Mouse (Mus musculus) midbrain, embryonic 14.5 days (tissue): ENCODE results near the gene Slc39a8. TPM values are rescaled to one million over a fixed set of nuclear protein-coding genes. Genes with fewer than 3 reads are reported as not detected.
A peak's percentile ranks its signal among the peaks of the same experiment; 100 is the strongest.

ENCODE experiments used
- ATAC-seq: fragments of 200-750 bp; cut with Nextera tagmentation; 2 replicates; pipeline ENCODE4 v1.8.0; 2017; ENCODE audit warnings: moderate number of reproducible peaks, moderate library complexity; ENCODE audit not compliant: low FRiP score, low TSS enrichment
- DNase-seq: peaks from one replicate; pipeline ENCODE4 v3.0.0-alpha.2; 2015
- H3K27ac ChIP-seq: fragments of 300-500 bp; sonication (generic); replicated peaks from 2 replicates; pipeline ENCODE4 v1.5.1; 2014; ENCODE audit warnings: mild to moderate bottlenecking, low read depth, low read length, moderate library complexity
- H3K27me3 ChIP-seq: fragments of 300-500 bp; sonication (generic); 2 replicates; pipeline ENCODE4 v1.6.1; 2014; ENCODE audit warnings: low read length, control low read depth, mixed read lengths; ENCODE audit not compliant: control insufficient read depth, insufficient read depth
- H3K36me3 ChIP-seq: fragments of 300-500 bp; sonication (generic); 2 replicates; pipeline ENCODE4 v1.6.1; 2014; ENCODE audit warnings: low read length, control low read depth; ENCODE audit not compliant: control insufficient read depth, insufficient read depth
- H3K4me1 ChIP-seq: fragments of 300-500 bp; sonication (generic); 2 replicates; pipeline ENCODE4 v1.6.1; 2014; ENCODE audit warnings: mild to moderate bottlenecking, antibody characterized with exemption, low read length, control low read depth; ENCODE audit not compliant: control insufficient read depth, insufficient read depth
- H3K4me2 ChIP-seq: fragments of 300-500 bp; sonication (generic); 2 replicates; pipeline ENCODE4 v1.6.1; 2014; ENCODE audit warnings: mild to moderate bottlenecking, low read length, moderate library complexity
- H3K4me3 ChIP-seq: fragments of 300-500 bp; sonication (generic); replicated peaks from 2 replicates; pipeline ENCODE4 v1.5.1; 2014; ENCODE audit warnings: low read depth, low read length
- H3K9ac ChIP-seq: fragments of 300-500 bp; sonication (generic); replicated peaks from 2 replicates; pipeline ENCODE4 v1.6.1; 2014; ENCODE audit warnings: mild to moderate bottlenecking, low read length, moderate library complexity
- H3K9me3 ChIP-seq: fragments of 300-500 bp; sonication (generic); 2 replicates; pipeline ENCODE4 v1.6.1; 2016; ENCODE audit warnings: low read length, control low read depth, mixed read lengths; ENCODE audit not compliant: control insufficient read depth
- whole genome bisulfite sequencing: fragments of 180-500 bp; shearing (Covaris S2); extraction: QIAGEN DNeasy Blood & Tissue Kit; methylation state at CpG from one replicate; pipeline ENCODE4 v1.1.7; 2014; 5-methylcytosine and 5-hydroxymethylcytosine counted together
- polyA plus RNA-seq: library from polyadenylated mRNA; unstranded; fragments of >200 nt; fragmentation: Nextera tagmentation; extraction: Ambion mirVana; gene quantifications from 2 replicates; pipeline ENCODE4 v1.2.1, GENCODE M21; 2014

Gene Slc39a8
- polyA plus RNA-seq, 1 experiment from 2014 or later, result 12.3 TPM

GRCm38 (mm10) chr3:135878048-135878447 is 53.0 kb downstream of the Slc39a8 start:
- H3K9me3 ChIP-seq, result no peaks in the 10 kb centered on the region
- no peaks in the 10 kb centered on the region for H3K4me1 ChIP-seq
- H3K36me3 ChIP-seq, result no peaks in the 10 kb centered on the region
- no peak overlapping the region for H3K27ac ChIP-seq
- 91% methylated on average over 6 of the region's 6 CpGs for WGBS
- DNase-seq (no peak), ATAC-seq (no peak)
- no peak overlapping the region for H3K4me2 ChIP-seq
- no peak overlapping the region for H3K4me3 ChIP-seq
- H3K9ac ChIP-seq, result no peak overlapping the region
- H3K27me3 ChIP-seq, result no peaks in the 10 kb centered on the region

- Histone ChIP-seq H3K4me2 (no peak overlapping the region), H3K4me3 (no peak overlapping the region), H3K9me3 (no peaks in the 10 kb centered on the region), H3K36me3 (no peaks in the 10 kb centered on the region), H3K27me3 (no peaks in the 10 kb centered on the region), H3K27ac (no peak overlapping the region), H3K4me1 (peaks cover 7% of the 10 kb centered on the region), H3K9ac (no peak overlapping the region)
- DNase-seq (no peak), ATAC-seq (no peak)
- WGBS, result 73% methylated on average over 12 of the region's 12 CpGs
Measured at GRCm38 (mm10) chr3:135885927-135886658, 61.0 kb downstream of the Slc39a8 start.

GRCm38 (mm10) chr3:135886659-135887027 is 61.6 kb downstream of the Slc39a8 start:
- Histone ChIP-seq H3K27ac (no peak overlapping the region), H3K36me3 (no peaks in the 10 kb centered on the region), H3K4me3 (no peak overlapping the region), H3K9me3 (no peaks in the 10 kb centered on the region), H3K9ac (no peak overlapping the region), H3K27me3 (no peaks in the 10 kb centered on the region), H3K4me2 (no peak overlapping the region; the same call in 1 of the 2 replicates), H3K4me1 (peaks cover 7% of the 10 kb centered on the region)
- DNase-seq, result peak; percentile 96
- WGBS, result 30% methylated on average over 12 of the region's 12 CpGs
- peak; percentile 52; the same call in 1 of the 2 replicates for ATAC-seq

- Histone ChIP-seq H3K27ac (peak overlapping the region; percentile 55), H3K9ac (no peak overlapping the region), H3K4me2 (peak overlapping the region; percentile 17; the same call in 1 of the 2 replicates), H3K36me3 (no peaks in the 10 kb centered on the region), H3K27me3 (no peaks in the 10 kb centered on the region), H3K4me1 (peaks cover 7% of the 10 kb centered on the region), H3K9me3 (no peaks in the 10 kb centered on the region), H3K4me3 (no peak overlapping the region)
- WGBS, result 53% methylated on average over 9 of the region's 9 CpGs
- peak; percentile 59 for ATAC-seq
- DNase-seq, result no peak
Measured at GRCm38 (mm10) chr3:135887033-135887855, 62.2 kb downstream of the Slc39a8 start.

GRCm38 (mm10) chr3:135887856-135888155 is 62.7 kb downstream of the Slc39a8 start:
- peak; percentile 62 for DNase-seq
- Histone ChIP-seq H3K9ac (no peak overlapping the region), H3K9me3 (no peaks in the 10 kb centered on the region), H3K36me3 (no peaks in the 10 kb centered on the region), H3K4me2 (no peak overlapping the region), H3K27me3 (no peaks in the 10 kb centered on the region), H3K4me1 (peaks cover 7% of the 10 kb centered on the region), H3K4me3 (no peak overlapping the region), H3K27ac (no peak overlapping the region; the same call in 1 of the 2 replicates)
- 22% methylated on average over 5 of the region's 5 CpGs for WGBS
- peak; percentile 87 for ATAC-seq

GRCm38 (mm10) chr3:135889401-135889800 is 64.3 kb downstream of the Slc39a8 start:
- Histone ChIP-seq H3K36me3 (no peaks in the 10 kb centered on the region), H3K27ac (no peak overlapping the region), H3K4me3 (no peak overlapping the region), H3K27me3 (no peaks in the 10 kb centered on the region), H3K9ac (no peak overlapping the region), H3K4me1 (peaks cover 7% of the 10 kb centered on the region), H3K9me3 (no peaks in the 10 kb centered on the region), H3K4me2 (no peak overlapping the region)
- no peak for DNase-seq
- ATAC-seq, result no peak

GRCm38 (mm10) chr3:135903366-135903765 is 78.3 kb downstream of the Slc39a8 start:
- 78% methylated on average over 1 of the region's 1 CpGs for WGBS
- no peak for ATAC-seq
- H3K36me3 ChIP-seq, result no peaks in the 10 kb centered on the region
- no peak overlapping the region for H3K27ac ChIP-seq
- H3K9ac ChIP-seq, result no peak overlapping the region
- H3K4me2 ChIP-seq, result no peak overlapping the region
- DNase-seq, result no peak
- no peaks in the 10 kb centered on the region for H3K4me1 ChIP-seq
- no peak overlapping the region for H3K4me3 ChIP-seq
- no peaks in the 10 kb centered on the region for H3K27me3 ChIP-seq
- no peaks in the 10 kb centered on the region for H3K9me3 ChIP-seq

- H3K4me2 ChIP-seq, result no peak overlapping the region
- no peak overlapping the region for H3K27ac ChIP-seq
- ATAC-seq, result no peak
- DNase-seq, result no peak
- no peaks in the 10 kb centered on the region for H3K27me3 ChIP-seq
- no peak overlapping the region for H3K9ac ChIP-seq
- 76% methylated on average over 6 of the region's 6 CpGs for WGBS
- no peaks in the 10 kb centered on the region for H3K36me3 ChIP-seq
- H3K9me3 ChIP-seq, result no peaks in the 10 kb centered on the region
- no peaks in the 10 kb centered on the region for H3K4me1 ChIP-seq
- no peak overlapping the region for H3K4me3 ChIP-seq
Measured at GRCm38 (mm10) chr3:135904881-135905280, 79.8 kb downstream of the Slc39a8 start.

GRCm38 (mm10) chr3:135905729-135906128 is 80.7 kb downstream of the Slc39a8 start:
- Histone ChIP-seq H3K9ac (no peak overlapping the region), H3K4me1 (no peaks in the 10 kb centered on the region), H3K4me2 (no peak overlapping the region), H3K36me3 (no peaks in the 10 kb centered on the region), H3K9me3 (no peaks in the 10 kb centered on the region), H3K27me3 (no peaks in the 10 kb centered on the region), H3K27ac (no peak overlapping the region), H3K4me3 (no peak overlapping the region)
- DNase-seq (no peak), ATAC-seq (no peak)
- 97% methylated on average over 1 of the region's 1 CpGs for WGBS
